Mouse (Mus musculus) liver, embryonic 16.5 days (tissue): ENCODE data around the gene Cflar. TPM values are rescaled to one million over a fixed set of nuclear protein-coding genes. Genes with fewer than 3 reads are reported as not detected.

ENCODE experiments used
- ATAC-seq: fragments of 200-750 bp; cut with Nextera tagmentation; 2 replicates; pipeline ENCODE4 v1.8.0; 2017; ENCODE audit warnings: low read depth, mild to moderate bottlenecking, moderate number of reproducible peaks, moderate library complexity
- H3K27ac ChIP-seq: fragments of 300-500 bp; sonication (generic); 2 replicates; pipeline ENCODE4 v1.5.1; 2014; ENCODE audit warnings: mild to moderate bottlenecking, low read length
- H3K27me3 ChIP-seq: fragments of 300-500 bp; sonication (generic); 2 replicates; pipeline ENCODE4 v1.6.1; 2014; ENCODE audit warnings: low read depth, low read length, mixed read lengths; ENCODE audit not compliant: control insufficient read depth, insufficient read depth
- H3K36me3 ChIP-seq: fragments of 300-500 bp; sonication (generic); 2 replicates; pipeline ENCODE4 v1.6.1; 2014; ENCODE audit warnings: mild to moderate bottlenecking; ENCODE audit not compliant: control insufficient read depth, insufficient read depth
- H3K4me1 ChIP-seq: fragments of 300-500 bp; sonication (generic); 2 replicates; pipeline ENCODE4 v1.6.1; 2014; ENCODE audit warnings: low read depth, low read length, mixed read lengths; ENCODE audit not compliant: control insufficient read depth
- H3K4me2 ChIP-seq: fragments of 300-500 bp; sonication (generic); 2 replicates; pipeline ENCODE4 v1.6.1; 2014; ENCODE audit warnings: low read depth, low read length, mixed read lengths
- H3K4me3 ChIP-seq: fragments of 300-500 bp; sonication (generic); 2 replicates; pipeline ENCODE4 v1.5.1; 2014; ENCODE audit warnings: low read depth, mild to moderate bottlenecking, low read length
- H3K9ac ChIP-seq: fragments of 300-500 bp; sonication (generic); 2 replicates; pipeline ENCODE4 v1.6.1; 2014; ENCODE audit warnings: low read depth, low read length
- H3K9me3 ChIP-seq: fragments of 300-500 bp; sonication (generic); replicated peaks from 2 replicates; pipeline ENCODE4 v1.6.1; 2016; ENCODE audit warnings: low read length; ENCODE audit not compliant: control insufficient read depth
- WGBS: fragments of 180-500 bp; shearing (Covaris S2); extraction: QIAGEN DNeasy Blood & Tissue Kit; methylation state at CpG from one replicate; pipeline ENCODE4 v1.1.7; 2014; ENCODE audit not compliant: insufficient replicate concordance; 5-methylcytosine and 5-hydroxymethylcytosine counted together
- polyA plus RNA-seq: library from polyadenylated mRNA; unstranded; fragments of >200 nt; fragmentation: Nextera tagmentation; extraction: Ambion mirVana; gene quantifications from 2 replicates; pipeline ENCODE4 v1.2.1, GENCODE M21; 2015

Gene Cflar
- polyA plus RNA-seq, 1 experiment from 2014 or later = 18.3 TPM

DNA sequence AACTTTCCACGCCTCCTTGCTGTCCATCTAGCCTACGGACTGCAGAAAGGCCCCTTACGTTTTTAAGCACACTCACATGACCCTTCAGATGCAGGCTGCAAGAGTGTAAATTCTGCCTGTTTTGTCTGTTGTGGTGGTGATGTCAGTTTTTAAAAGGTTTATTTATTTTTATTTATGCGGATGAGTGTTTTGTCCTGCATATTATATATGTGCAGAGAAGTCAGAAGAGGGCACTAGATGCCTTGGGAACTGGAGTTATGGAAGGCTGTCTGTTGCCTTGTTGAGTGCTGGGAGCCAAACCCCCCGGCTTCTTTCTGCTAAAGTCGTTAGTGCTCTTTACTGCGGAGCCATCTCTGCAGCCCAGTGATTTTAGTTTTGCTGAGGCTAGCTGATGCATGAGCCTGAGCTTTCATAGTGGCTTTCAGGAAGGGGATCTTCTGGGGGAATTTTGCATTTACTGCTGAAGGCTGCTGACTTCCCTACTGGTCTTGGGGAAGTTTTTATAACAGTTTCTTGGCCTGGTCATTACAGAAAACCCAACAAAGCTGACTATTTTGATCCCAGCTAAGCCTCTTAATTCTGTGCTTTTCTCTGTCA is 12.6 kb downstream of the Cflar start:
- Histone ChIP-seq H3K27me3 (no peaks in the 10 kb centered on the region), H3K4me3 (no peak overlapping the region), H3K4me1 (peaks cover 9% of the 10 kb centered on the region), H3K9me3 (no peaks in the 10 kb centered on the region), H3K9ac (no peak overlapping the region), H3K36me3 (no peaks in the 10 kb centered on the region; the same call in 1 of the 2 replicates), H3K27ac (no peak overlapping the region), H3K4me2 (no peak overlapping the region)
- no peak for ATAC-seq
- WGBS = 68% methylated on average over 7 of the region's 7 CpGs

DNA sequence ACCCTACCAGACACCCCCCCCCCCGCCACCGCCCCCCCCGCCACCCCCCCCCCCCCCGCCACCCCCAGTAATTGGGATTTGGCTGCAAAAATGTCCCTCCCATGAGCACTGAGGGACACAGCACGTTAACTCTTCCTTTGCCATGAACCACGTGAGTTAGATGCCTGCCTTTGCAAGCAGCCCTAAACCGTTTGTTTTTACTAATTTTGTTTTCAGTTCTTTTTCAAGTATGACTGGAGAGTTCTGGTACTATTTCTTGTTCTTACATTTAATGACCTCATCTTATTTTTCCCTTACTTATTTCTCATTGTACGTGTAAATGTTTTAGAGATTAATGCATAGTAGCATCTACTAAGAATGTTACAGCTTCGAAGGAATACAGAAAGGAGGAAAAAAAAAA is 13.2 kb downstream of the Cflar start:
- ATAC-seq = no peak
- H3K27me3 ChIP-seq = no peaks in the 10 kb centered on the region
- no peaks in the 10 kb centered on the region for H3K9me3 ChIP-seq
- H3K4me3 ChIP-seq = no peak overlapping the region
- H3K27ac ChIP-seq = no peak overlapping the region
- WGBS = 55% methylated on average over 6 of the region's 9 CpGs
- no peak overlapping the region for H3K4me2 ChIP-seq
- H3K4me1 ChIP-seq = peaks cover 9% of the 10 kb centered on the region
- no peak overlapping the region for H3K9ac ChIP-seq
- H3K36me3 ChIP-seq = no peaks in the 10 kb centered on the region; the same call in none of the 2 replicates

DNA sequence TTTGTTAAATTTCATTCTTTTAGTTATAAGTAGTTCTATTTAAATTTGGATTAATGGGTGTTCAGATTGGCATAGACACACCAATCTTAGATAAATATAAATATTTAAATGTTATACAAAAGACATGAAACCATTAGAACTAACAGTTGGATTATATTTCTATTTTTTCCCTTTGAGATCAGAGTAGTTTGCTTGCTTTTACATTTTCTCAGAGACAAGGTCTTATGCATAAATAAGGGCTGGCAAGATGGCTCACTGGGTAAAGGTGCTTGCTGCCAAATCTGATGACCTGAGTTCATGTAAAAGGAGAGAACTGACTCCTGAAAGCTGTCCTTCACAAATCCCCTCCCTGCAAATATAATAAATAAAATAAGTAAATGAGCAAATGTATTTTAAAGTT is 13.8 kb downstream of the Cflar start:
- H3K4me3 ChIP-seq = no peak overlapping the region
- no peak overlapping the region for H3K27ac ChIP-seq
- H3K9ac ChIP-seq = no peak overlapping the region
- no peaks in the 10 kb centered on the region for H3K27me3 ChIP-seq
- H3K4me1 ChIP-seq = peaks cover 5% of the 10 kb centered on the region
- ATAC-seq = no peak
- no peaks in the 10 kb centered on the region for H3K9me3 ChIP-seq
- H3K36me3 ChIP-seq = no peaks in the 10 kb centered on the region; the same call in none of the 2 replicates
- H3K4me2 ChIP-seq = no peak overlapping the region

DNA sequence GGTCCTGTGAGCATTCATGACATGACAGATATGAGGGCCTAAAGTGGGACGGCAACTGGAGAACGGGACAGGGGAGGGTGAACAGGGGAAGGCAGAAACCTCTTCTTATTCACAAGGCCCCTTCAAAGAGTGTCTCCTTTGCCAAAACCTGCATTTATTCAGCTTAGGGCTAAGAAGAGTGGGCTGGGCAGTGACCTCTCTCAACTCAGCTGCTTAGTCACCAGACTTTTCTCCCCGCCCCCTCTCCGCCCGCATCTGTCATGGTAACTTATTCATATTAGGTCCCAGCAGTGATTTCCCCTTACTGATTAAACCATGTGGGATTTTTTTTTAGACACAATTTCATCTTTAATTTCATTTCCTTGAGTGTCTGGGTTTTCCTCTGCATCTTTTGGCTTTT is 14.5 kb downstream of the Cflar start:
- no peak for ATAC-seq
- WGBS = 63% methylated on average over 5 of the region's 5 CpGs
- H3K9ac ChIP-seq = no peak overlapping the region

DNA sequence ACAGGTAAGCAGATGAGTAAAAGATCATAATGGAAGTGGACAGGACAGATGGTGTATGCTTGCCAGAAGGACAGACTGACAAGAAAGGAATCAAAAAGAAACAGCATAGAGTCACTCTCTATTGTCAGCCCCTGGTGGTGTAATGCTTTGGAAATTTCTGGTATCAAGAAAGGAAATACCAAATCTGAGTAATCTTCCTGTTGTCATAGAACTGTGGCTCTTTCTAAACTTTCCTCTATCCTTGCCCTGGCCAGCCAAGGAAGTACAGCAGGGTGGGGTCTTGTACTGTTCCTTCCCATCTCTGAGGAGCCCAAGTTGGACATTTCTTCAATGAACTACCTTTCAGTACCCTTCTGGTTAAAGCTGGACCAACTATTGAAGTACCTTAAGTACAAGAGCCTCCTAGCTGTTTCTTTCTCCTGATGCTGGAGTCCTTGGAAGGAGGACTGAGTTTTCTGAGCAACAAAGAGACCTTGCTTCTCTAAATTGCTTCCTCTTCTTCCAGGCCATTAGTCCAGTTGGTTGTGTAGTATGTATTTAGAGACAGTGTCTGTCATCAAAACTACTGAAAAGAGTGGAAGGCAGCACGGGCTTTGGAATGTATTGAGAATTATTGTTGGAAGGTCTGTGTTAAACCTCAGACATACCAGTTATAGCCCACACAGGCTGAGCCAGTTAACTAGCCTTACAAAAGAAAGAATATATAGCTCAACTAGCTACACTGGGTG is 15.9 kb downstream of the Cflar start:
- no peak overlapping the region for H3K4me2 ChIP-seq

More for the DNA sequence above, 14.5 kb downstream of the Cflar start:
- H3K27me3 ChIP-seq = no peaks in the 10 kb centered on the region
- H3K9me3 ChIP-seq = no peaks in the 10 kb centered on the region
- H3K36me3 ChIP-seq = no peaks in the 10 kb centered on the region; the same call in none of the 2 replicates
- no peak overlapping the region for H3K4me3 ChIP-seq
- no peak overlapping the region for H3K4me2 ChIP-seq
- no peak overlapping the region for H3K27ac ChIP-seq
- H3K4me1 ChIP-seq = no peaks in the 10 kb centered on the region; the same call in none of the 2 replicates

DNA sequence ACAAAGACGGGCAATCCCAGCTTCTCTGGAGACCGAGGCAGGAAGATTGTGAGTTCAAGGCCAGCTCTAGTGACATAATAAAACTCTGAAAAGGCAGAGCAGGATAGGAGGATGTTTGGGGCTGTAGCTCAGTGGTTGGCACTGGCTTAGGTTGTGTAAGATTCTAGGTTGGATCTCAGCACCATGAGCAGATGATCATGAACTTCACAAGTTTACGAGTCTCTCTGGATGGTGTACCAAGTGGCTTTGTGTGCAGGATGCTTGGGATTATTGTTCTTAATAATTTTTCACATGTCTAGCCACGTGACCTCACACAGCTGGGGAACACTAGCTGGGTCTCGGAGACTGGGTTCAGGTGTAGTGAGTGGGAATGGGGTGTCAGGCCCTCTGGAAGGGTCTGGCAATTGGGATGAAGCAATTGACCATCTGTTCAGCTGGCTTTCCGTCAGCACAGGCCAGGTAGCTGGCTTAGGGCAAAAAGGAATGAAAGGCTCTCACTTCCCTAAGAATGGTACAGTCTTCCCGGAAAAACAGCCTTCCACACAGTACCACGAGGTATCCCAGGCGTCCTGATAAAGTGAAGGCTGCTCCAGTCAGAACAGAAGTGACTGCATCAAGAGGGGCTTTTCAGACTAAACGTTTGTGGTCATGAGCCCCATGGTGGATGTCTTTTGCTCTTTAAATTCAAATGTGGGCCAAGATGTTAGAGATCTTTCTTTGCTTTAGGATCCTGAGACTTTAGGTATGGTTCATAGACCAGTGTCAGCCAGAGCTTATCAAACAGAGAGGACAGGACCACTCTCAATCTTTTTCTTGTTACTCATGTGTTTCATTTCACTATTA is 16.7 kb downstream of the Cflar start:
- Histone ChIP-seq H3K9ac (no peak overlapping the region), H3K4me1 (no peaks in the 10 kb centered on the region; the same call in 1 of the 2 replicates), H3K27ac (0 out of 2 replicates have a peak overlapping the region, but pooled peaks have one; percentile 16), H3K4me2 (no peak overlapping the region), H3K9me3 (no peaks in the 10 kb centered on the region), H3K4me3 (no peak overlapping the region), H3K27me3 (no peaks in the 10 kb centered on the region), H3K36me3 (no peaks in the 10 kb centered on the region; the same call in none of the 2 replicates)
- no peak for ATAC-seq
- WGBS = 71% methylated on average over 10 of the region's 10 CpGs

More for the DNA sequence above, 15.9 kb downstream of the Cflar start:
- no peaks in the 10 kb centered on the region; the same call in none of the 2 replicates for H3K4me1 ChIP-seq
- H3K27me3 ChIP-seq = no peaks in the 10 kb centered on the region
- H3K4me3 ChIP-seq = no peak overlapping the region
- ATAC-seq = peak; percentile 41; the same call in 1 of the 2 replicates
- WGBS = 68% methylated on average over 1 of the region's 1 CpGs
- H3K9ac ChIP-seq = no peak overlapping the region
- no peaks in the 10 kb centered on the region; the same call in none of the 2 replicates for H3K36me3 ChIP-seq
- 0 out of 2 replicates have a peak overlapping the region, but pooled peaks have one; percentile 10 for H3K27ac ChIP-seq
- no peaks in the 10 kb centered on the region for H3K9me3 ChIP-seq

DNA sequence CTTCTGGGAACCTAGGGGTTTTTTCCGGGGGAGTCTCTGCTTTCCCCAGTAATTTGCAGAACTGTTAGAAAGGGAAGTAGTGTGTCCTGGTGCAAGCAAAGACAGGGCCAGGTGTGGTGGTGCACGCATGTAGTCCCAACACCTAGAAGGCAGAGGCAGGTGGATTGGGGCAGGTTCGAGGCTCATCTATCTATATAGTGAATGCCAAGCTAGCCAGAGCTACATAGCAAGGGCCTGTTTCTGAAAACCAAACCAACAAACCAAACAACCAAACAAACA is 17.2 kb downstream of the Cflar start:
- H3K4me2 ChIP-seq = no peak overlapping the region
- no peaks in the 10 kb centered on the region for H3K9me3 ChIP-seq
- no peak overlapping the region for H3K4me3 ChIP-seq
- H3K27me3 ChIP-seq = no peaks in the 10 kb centered on the region
- H3K4me1 ChIP-seq = no peaks in the 10 kb centered on the region; the same call in 1 of the 2 replicates
- H3K9ac ChIP-seq = no peak overlapping the region
- no peak overlapping the region for H3K27ac ChIP-seq
- 63% methylated on average over 3 of the region's 3 CpGs for WGBS
- H3K36me3 ChIP-seq = peaks cover 4% of the 10 kb centered on the region
- no peak for ATAC-seq

DNA sequence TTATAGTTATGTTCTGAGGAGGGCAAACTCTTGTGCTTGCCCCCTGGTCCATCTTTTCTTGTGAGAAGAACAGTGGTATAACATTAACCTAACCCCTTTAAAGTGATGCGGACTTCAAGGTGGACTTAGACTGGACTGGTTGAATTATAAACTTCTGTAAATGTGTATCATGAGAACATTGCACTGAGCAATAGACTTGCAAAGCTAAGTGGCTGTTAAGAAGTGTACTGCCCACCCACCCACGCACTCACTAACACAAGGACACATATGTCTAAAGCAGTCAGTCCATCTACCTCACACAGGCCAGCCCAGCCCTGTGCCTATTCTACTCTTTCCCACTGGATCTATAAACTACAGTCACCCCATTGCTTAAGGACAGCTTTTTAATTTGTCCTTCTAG is 22.3 kb downstream of the Cflar start:
- H3K4me1 ChIP-seq = no peaks in the 10 kb centered on the region
- ATAC-seq = no peak
- H3K4me3 ChIP-seq = no peak overlapping the region
- H3K36me3 ChIP-seq = peaks cover 15% of the 10 kb centered on the region
- no peaks in the 10 kb centered on the region for H3K9me3 ChIP-seq
- no peak overlapping the region for H3K27ac ChIP-seq
- no peaks in the 10 kb centered on the region for H3K27me3 ChIP-seq
- no peak overlapping the region for H3K9ac ChIP-seq
- WGBS = 74% methylated on average over 2 of the region's 2 CpGs
- no peak overlapping the region for H3K4me2 ChIP-seq
